Mouse (Mus musculus): Measurements from ENCODE around the gene Gm21190. TPM values are rescaled to one million over a fixed set of nuclear protein-coding genes. Genes with fewer than 3 reads are reported as not detected.
A peak's percentile ranks its signal among the peaks of the same experiment; 100 is the strongest.
"Not testable (repeated sequence)": the region's sequence is repeated elsewhere in the genome, so short reads cannot be mapped to it uniquely, and the experiment has no call there.

Gm21190 gene
- not detected for total RNA-seq (2022)

DNA sequence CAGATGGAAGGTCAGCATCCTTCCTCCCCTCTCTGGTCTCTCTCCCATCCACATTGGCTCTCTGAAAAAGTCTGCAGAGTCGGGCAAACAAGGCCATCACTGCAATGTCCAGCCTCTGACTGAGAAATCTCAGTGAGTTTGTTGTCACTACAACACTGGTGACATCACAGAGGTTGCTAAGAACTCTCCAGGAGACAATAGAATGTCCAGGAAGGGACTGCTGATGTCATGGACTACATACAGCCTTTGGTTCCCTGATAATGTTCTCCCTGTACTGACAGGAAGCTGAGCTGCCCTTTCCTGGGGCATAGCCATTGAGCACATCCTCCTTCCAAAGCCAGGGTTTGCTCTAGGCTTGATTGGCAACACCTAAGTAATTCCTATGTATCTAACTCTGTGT lies at the start of gene Gm21190:
Gene Gm21190, minus strand, starts transcription at position 101 of the 400 bp plus-strand sequence.
- not testable (repeated sequence) for DNase-seq (ENCODE audit: low spot score in 2 of 2)

DNA sequence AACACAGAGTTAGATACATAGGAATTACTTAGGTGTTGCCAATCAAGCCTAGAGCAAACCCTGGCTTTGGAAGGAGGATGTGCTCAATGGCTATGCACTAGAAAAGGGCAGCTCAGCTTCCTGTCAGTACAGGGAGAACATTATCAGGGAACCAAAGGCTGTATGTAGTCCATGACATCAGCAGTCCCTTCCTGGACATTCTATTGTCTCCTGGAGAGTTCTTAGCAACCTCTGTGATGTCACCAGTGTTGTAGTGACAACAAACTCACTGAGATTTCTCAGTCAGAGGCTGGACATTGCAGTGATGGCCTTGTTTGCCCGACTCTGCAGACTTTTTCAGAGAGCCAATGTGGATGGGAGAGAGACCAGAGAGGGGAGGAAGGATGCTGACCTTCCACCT lies 48.0 kb upstream of the Gm21190 start, which contains the start of gene Gm21083:
Gene Gm21083, plus strand, starts transcription at position 301 of the 400 bp plus-strand sequence.
- not testable (repeated sequence) for DNase-seq (ENCODE audit: low spot score in 2 of 2)

DNA sequence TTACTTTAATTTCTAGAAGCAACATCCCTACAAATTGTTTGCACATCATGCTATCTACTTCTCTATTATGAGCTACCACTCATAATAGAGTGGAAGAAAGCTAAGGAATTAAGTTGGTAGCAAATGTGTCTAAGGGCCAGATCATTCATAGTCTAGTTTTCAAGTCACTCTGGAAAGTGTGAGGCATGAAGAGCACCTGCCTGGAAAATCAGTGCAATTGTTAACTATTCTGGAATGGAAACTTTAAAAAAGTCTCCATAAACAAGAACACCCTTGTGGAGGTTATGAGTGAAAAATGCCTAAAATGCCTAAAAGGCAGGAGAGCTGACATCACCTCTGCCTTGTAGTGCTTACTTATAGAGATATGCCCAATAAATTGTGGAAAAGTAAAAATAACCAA lies 44.7 kb upstream of the Gm21190 start:
- DNase-seq (ENCODE audit: low spot score in 2 of 2) = not testable (repeated sequence)

DNA sequence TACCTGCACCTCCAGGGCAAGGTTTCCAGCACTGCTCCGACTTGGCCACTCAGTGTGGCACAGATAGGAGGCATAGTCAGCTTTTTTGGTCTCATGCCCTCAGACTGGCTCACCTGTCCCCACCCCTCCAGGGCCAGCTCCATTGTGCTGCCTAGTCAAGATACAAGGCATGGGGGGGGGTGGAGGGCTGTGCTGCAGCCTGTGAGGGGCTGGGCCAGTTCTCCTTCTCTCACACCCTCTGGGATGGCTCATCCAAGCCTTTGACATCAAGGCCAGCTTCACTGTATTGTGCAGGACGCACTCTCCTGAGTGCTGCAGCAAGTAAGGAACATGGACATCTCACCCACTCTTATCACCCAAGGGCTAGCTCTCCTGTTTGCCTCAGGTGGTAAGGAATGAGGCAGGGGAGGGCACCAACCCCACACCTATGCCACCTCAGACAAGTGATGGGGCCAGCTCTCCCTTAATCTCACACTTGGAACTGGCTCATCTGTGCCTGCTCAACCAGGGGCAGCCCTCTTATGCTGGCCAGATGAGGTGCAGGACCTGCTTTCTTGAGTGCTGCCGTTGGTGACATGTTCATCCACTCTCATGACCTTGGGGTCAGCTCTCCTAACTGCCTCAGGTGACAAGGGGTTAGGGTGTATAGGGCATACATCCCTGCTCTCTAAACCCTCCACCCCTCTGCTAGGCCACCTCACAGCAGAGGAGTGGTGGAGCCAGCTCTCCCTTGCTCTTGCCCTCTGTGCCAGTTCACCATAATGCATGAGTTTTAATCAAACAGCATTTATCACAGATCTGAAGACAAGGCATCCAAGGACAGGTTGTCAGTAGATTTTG lies 32.6 kb upstream of the Gm21190 start:
- not testable (repeated sequence) for DNase-seq (ENCODE audit: low spot score in 2 of 2)

DNA sequence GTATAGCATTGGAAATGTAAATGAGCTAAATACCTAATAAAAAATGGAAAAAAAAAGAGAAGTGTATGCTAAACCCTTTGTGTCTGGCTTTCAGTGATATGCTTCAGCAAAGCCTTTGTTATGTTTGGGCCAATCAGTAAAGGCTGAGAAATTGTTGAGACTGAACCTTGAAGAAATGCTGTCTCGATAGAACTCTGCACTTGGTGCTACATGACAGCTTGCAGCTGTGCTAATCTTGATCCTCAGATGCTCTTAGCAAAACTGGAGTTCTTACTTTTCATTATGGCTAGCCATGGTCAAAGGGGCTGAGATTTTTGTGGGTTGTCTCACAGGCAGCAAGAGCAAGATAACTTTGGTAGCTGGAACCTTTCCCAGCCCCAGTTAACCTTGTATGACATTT lies 29.6 kb upstream of the Gm21190 start:
- not testable (repeated sequence) for DNase-seq (ENCODE audit: low spot score in 2 of 2)

DNA sequence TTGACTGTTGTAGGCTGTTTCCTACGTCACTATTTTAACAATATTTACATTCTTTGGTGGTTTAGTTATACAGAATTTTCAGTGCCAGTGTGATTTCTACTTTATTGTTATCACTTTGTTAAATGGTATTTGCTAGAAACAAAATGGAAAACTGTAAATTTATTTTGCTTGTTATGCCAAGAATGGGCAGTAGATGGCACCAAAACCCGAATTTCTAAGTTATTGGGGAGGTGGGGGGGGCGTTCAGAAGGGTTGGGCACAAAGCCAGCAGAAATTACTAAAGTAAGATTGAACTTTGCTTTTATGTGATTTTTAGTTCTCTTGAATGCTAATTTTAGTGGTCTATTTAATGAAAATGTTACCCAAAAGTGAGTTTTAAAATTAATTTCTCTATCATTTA lies 20.6 kb upstream of the Gm21190 start:
- DNase-seq (ENCODE audit: low spot score in 2 of 2) = not testable (repeated sequence)

DNA sequence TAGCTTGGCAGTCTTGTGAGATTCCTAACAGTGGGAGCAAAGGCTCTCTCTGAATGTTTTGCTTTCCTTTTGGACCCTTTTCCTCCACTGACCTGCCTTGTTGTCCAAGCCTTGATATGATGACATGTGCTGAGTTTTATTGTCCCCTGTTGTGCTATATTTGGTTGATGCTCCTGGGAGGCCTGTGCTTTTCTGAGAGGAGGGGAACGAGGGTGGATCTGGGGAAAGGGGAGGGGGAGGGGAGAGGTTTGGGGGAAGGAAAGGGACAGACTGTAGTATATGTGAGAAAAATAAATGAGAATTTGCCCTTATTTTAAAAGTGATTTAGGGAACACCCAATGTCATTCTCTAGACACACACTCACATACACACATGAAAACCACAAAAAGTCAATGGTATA lies 20.1 kb upstream of the Gm21190 start:
- not testable (repeated sequence) for DNase-seq (ENCODE audit: low spot score in 2 of 2)

DNA sequence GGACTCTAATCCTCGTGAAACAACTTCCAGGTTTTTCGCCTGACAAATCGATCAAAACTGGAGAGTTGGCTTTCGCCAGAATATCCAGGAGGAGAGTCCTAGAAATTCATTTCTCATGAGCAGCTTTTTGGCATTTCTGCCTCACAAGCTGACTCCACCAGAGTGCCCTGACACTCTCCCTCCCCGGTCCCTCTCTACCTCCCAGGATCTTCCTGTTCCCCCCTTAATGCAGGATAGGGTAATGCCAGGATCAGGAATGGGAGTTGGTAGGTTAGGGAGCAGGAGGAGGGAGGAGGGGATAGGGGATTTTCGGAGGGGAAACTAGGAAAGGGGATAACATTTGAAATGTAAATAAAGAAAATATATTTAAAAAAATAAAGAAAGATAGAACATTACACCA lies 19.6 kb upstream of the Gm21190 start:
- not testable (repeated sequence) for DNase-seq (ENCODE audit: low spot score in 2 of 2)

DNA sequence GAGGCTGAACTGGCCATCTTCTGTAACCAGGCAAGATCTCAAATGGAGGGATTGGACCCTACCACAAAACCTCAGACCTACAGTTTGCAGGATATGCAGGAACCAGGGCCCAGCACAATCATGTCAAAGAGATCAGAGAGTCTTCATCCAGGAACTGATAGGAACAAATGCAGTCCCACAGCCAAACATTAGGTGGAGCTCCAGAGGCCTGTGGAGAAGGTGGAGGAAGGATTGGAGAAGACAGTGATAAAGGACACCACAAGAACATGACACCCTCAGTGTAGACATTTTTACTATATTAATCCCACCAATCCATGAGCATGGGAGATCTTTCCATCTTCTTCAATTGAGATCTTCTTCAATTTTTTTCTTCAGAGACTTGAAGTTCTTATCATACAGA lies 6.6 kb downstream of the Gm21190 start:
- not testable (repeated sequence) for DNase-seq (ENCODE audit: low spot score in 2 of 2)

DNA sequence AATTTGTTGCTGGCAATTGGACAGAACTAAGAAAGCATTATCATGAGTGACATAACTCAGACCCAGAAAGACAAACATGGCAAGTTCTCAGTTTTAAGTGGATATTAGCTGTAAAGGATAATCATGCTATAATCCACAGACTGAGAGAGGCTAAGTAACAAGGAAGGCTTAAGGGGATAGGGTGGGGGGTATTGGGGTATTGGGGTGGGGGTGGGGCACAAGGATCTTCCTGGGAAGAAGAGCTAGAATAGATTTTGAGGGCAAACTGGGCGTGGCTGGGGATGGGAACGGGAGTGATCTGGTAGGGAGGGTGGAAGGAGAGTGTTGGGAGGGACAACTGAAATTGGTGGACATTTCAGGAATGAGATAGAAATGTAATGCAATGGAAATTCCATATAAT lies 7.0 kb downstream of the Gm21190 start:
- DNase-seq (ENCODE audit: low spot score in 2 of 2) = not testable (repeated sequence)

DNA sequence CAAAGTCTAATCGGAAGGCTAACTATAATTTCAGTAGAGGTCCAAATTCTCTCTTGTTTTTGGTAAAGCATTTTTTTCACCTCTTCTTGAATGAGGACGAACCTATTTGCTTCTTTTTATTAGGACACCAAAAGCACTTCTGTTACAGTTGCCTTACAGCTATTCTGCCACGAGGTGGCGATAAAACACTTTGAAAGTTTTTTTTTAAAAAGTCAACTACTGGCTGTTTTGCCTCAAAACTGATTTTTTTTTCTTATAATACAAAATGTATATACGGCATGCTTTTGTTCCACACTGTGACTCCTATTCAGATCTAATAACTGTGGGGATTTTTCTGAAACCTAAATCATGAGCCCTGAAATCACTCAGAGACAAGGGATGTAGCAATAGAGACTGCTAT lies 8.6 kb downstream of the Gm21190 start:
- DNase-seq (ENCODE audit: low spot score in 2 of 2) = peak; percentile 6 to 8

DNA sequence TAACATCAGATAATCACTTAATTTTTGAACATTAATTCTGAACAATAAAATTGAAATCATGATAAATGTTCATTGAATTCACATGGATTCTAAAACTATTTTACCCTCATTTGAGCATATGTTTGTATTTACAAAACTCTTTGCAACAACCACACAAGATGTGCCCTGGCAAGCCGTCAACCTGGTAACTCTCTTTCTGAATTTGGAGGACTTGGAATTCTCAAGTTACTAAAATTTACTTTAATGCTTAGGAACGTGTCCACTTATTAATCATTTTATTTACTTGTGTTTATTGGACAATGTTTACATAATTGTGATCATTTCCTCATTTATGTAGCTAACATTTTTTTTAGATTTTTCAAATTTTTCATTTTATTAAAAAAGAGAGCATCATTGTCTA lies 11.9 kb downstream of the Gm21190 start:
- not testable (repeated sequence) for DNase-seq (ENCODE audit: low spot score in 2 of 2)

DNA sequence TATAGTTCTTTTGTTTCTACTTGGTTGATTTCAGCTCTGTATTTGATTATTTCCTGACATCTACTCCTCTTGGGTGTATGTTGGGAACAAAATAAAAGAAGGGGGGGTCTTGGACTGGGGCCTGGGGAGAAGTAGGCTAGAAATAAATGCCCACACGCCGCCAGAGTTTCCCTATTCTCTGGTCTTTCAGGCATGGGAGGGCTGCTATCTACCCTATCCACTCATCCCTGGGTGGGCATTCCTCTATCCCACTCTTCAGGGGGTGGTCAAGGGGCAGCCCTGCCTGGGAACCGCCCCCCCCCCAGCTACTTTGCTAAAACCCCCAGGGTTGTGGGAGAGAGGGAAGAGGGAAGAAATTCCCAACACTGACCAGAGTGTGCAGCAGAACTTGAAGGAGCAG lies 16.8 kb downstream of the Gm21190 start:
- not testable (repeated sequence) for DNase-seq (ENCODE audit: low spot score in 2 of 2)

DNA sequence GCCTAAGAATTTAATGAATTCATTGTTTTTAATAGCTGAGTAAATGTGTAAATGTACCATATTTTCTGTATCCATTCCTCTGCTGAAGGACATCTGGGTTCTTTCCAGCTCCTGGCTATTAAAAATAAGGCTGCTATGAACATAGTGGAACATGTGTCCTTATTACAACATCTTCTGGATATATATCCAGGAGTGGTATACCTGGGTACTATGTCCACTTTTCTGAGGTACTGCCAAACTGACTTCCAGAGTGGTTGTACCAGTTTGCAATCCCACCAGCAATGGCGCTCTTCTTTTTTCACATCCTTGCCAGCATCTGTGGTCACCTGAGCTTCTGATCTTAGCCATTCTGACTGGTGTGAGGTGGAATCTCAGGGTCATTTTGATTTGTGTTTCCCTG lies 19.1 kb downstream of the Gm21190 start:
- DNase-seq (ENCODE audit: low spot score in 2 of 2) = not testable (repeated sequence)

DNA sequence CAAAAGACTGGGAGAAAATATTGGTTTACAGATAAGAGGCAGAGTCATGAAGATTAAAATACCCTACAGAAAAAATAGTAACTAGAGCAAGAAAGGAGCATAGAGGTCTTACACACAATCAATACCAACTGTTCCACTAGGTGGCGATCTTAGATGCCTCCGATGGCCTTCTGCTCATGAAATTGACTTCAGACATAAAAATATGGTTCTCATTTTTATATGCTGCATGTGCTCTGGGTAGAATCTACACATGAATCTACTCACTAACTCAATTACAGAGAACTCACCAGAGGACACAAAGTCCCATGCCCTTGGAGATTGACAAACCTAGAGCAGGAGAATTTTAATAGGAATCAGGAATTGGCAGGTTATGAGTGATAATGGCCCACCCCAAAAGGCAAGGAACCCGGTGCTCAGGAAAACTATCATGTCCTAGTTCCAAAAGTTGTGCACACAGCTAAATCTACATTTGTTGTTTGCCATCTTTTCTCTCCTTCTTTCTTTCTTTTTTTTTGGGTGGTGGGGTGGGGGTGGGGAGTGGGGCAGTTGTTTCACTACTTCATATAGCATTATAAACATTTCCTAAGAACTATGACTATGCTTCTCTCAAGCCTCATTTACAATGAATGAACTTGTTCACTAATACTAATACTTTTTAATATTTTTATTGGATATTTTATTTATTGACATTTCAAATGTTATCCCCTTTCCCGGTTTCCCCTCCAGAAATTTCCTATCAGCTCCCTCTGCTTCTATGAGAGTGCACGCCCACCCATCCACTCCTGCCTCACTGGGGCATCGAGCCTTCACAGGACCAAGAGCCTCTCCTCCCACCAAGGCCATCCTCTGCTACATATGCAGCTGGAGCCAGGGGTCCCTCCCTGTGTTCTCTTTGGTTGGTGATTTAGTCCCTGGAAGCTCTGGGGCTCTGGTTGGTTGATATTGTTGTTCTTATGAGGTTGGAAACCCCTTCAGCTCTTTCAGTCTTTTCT lies 20.3 kb downstream of the Gm21190 start:
- not testable (repeated sequence) for DNase-seq (ENCODE audit: low spot score in 2 of 2)

DNA sequence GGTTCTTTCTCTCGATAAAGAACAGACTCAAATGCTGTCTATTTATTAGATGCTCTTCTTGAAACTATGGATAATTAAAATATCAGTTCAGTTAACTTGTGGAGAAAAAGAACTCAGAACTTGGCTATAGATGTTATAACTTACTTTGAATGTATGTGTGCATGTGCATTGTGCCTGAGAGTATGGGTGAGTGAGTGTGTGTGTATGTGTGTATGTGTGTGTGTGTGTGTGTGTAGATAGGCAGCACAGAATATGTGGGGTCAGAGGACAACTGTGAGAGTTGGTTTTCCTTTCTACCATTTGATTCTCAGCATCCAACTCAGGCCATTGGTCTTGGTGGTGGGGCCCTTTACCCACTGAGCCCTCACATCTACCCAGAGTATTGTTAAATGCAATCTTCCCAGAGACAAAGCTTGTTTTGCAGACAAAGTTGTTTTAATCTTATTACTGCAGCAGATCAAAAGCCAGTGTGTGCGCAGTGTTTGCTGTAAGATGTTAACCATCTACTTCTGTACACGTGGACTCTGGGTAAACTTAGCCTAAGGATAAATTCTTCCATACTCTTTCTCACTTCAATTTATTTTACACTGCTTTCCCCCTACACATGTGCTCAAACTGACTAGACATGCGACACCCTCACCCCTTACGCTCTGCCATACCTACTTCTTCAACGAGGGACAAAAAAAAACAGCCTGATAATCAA lies 21.1 kb downstream of the Gm21190 start:
- not testable (repeated sequence) for DNase-seq (ENCODE audit: low spot score in 2 of 2)

DNA sequence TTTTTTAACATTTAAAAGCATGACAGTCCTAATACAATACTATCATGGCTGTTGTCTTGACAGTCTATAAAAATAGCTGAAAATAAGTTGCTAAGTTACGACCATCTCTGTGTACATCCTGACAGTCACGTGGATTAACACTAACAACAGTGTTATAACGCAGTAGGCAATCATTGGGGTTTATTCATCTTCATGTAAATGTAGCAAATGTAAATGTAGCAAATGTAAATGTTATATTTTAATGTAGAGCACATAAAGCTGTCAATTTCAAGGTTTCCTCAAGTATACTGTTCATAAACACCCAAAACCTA lies 21.8 kb downstream of the Gm21190 start:
- no peak for DNase-seq (ENCODE audit: low spot score in 2 of 2)

DNA sequence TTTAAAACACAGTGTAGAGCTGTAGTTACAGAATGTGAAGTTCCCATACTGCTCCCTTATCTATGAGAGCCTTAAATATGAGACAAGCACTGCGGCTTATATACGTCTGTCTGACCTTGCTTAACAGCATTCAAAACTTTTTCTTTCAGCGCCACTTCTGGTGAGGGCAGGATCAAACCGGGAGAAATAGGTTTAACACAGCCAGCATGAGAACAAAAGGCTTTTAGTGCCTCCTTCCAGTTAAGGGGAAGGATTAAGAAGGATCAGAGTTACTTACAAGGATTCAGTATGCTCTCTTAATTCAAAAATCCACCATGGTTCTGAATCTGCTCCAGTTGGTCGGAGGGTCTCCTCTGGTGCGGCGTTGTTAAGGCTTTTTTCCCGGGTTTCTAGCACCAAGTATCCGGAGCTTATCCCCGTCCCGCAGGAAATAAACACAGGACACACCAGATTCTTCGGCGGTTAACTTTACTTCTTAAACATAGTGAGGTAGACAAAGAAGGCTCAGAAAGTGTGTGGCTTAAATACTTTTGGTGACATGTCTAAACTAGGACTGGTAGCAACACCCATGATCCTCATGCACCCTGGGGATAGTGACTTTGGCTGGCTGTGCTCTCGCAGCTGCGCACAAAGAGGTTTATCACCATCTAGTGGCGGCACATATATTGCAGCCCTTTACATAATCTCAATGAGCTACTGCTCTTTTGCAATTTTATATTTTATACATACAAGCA lies 22.3 kb downstream of the Gm21190 start:
- peak in 1 of 2 experiments; percentile 17 for DNase-seq (ENCODE audit: low spot score in 2 of 2)

DNA sequence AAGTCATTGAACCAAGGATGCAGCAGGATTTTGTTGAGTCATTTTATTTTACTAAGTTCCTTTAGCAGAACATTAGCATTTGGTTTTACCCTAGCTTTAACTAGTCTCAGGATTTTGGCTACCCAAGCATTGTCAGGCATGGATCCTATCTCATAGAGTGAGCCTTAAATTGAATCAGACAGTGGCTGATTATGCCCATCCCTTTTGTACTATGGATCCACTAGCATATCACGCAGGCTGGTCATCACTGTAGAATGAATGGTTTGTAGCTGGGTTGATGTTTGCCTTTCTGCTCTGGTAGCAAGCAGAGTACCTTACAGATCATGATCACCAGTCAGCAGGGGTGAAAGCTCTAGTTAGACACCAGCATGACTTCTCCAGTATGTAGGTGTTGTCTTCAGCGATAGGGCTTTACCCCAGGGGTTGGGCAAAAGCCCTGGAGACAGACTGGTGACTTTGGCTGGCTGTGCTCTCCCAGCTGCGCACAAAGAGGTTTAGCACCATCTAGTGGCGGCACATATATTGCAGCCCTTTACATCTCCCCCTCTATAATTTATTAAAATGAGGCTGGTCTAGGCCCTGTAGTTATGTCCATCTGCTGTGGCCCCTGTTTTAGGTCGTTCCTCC lies 30.1 kb downstream of the Gm21190 start:
- peak in 1 of 2 experiments; percentile 44 for DNase-seq (ENCODE audit: low spot score in 2 of 2)

DNA sequence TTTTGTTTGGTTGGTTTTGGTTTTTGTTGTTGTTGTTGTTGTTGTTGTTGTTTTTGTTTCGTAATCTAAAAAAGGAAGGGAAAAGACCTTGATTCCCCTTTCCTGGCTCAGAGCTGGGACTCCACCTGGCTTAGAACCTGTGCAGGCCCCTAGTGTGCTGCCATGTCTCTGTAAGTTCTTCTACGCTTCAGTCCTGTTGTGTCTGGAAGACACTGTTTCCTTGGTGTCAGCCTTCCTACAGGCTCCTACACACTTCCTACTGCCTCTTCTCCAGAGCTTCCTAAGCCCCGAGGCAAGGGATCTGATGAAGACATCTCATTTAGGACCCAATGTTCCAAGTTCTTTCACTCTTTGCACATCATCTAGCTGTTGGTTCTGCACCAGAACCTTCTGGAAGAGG lies 30.7 kb downstream of the Gm21190 start:
- not testable (repeated sequence) for DNase-seq (ENCODE audit: low spot score in 2 of 2)

All from layer of hippocampus, adult 8-10 months (tissue).